Mouse (Mus musculus) regulatory T cell (primary cell): ENCODE measurements around the gene Ak9.

ENCODE experiments used
- in situ Hi-C: fragments of 300-600 bp; cut with MboI, MseI; formaldehyde crosslinking; loops from one replicate; pipeline ENCODE4 v1.15.1; 2025; ENCODE audit warnings: high pct_unique_total_duplicates

The Ak9 gene

GRCm38 (mm10) chr10:41450137-41450670 is 146.4 kb downstream of the Ak9 start, which contains the start of gene Zbtb24:
TSS of gene Zbtb24 (plus strand) at chr10:41450383.
- in situ Hi-C loops = loop anchor here (5.0 kb wide), 1 partner anchor 37 kb away; no protein-coding TSS in a partner anchor

GRCm38 (mm10) chr10:41450780-41451522 is 147.2 kb downstream of the Ak9 start:
- in situ Hi-C loops = loop anchor here (5.0 kb wide), 1 partner anchor 36 kb away; no protein-coding TSS in a partner anchor

GRCm38 (mm10) chr10:41451656-41452055 is 147.9 kb downstream of the Ak9 start:
- in situ Hi-C loops = loop anchor here (5.0 kb wide), 1 partner anchor 36 kb away; no protein-coding TSS in a partner anchor

- in situ Hi-C loops = loop anchor here (5.0 kb wide), 1 partner anchor 35 kb away; no protein-coding TSS in a partner anchor
These were observed 149.0 kb downstream of the Ak9 start for GRCm38 (mm10) chr10:41452791-41453190.

GRCm38 (mm10) chr10:41459990-41460389 is 156.2 kb downstream of the Ak9 start:
- in situ Hi-C loops = no loop called here

- in situ Hi-C loops = no loop called here
These were observed 156.7 kb downstream of the Ak9 start for GRCm38 (mm10) chr10:41460501-41460900.

GRCm38 (mm10) chr10:41461057-41461722 is 157.4 kb downstream of the Ak9 start:
- in situ Hi-C loops = no loop called here

- in situ Hi-C loops = no loop called here
These were observed 160.7 kb downstream of the Ak9 start for GRCm38 (mm10) chr10:41464401-41464955.

- in situ Hi-C loops = no loop called here
These were observed 163.5 kb downstream of the Ak9 start for GRCm38 (mm10) chr10:41467325-41467724.

GRCm38 (mm10) chr10:41470693-41471092 is 166.9 kb downstream of the Ak9 start:
- in situ Hi-C loops = loop anchor here (10.0 kb wide), 1 partner anchor 1216 kb away; the partner anchor contains the start of gene Gtf3c6

- in situ Hi-C loops = loop anchor here (10.0 kb wide), 1 partner anchor 1218 kb away; the partner anchor contains the start of gene Gtf3c6
These were observed 168.8 kb downstream of the Ak9 start for GRCm38 (mm10) chr10:41472534-41472933.

GRCm38 (mm10) chr10:41472962-41473481 is 169.2 kb downstream of the Ak9 start:
- in situ Hi-C loops = loop anchor here (10.0 kb wide), 1 partner anchor 1218 kb away; the partner anchor contains the start of gene Gtf3c6

- in situ Hi-C loops = loop anchor here (10.0 kb wide), 1 partner anchor 1219 kb away; the partner anchor contains the start of gene Gtf3c6
These were observed 170.1 kb downstream of the Ak9 start for GRCm38 (mm10) chr10:41473782-41474468.

- in situ Hi-C loops = loop anchor here (5.0 to 10.0 kb wide), 2 partner anchors 173 to 1220 kb away; partner anchors contain the start of genes Ak9, Fig4 and Gtf3c6
These were observed 171.2 kb downstream of the Ak9 start for GRCm38 (mm10) chr10:41474981-41475391.

GRCm38 (mm10) chr10:41476171-41477017 is 172.6 kb downstream of the Ak9 start, which contains the start of gene Mical1:
TSS of gene Mical1 (plus strand) at chr10:41476314.
- in situ Hi-C loops = loop anchor here (5.0 to 10.0 kb wide), 2 partner anchors 174 to 1222 kb away; partner anchors contain the start of genes Ak9, Fig4 and Gtf3c6

- in situ Hi-C loops = loop anchor here (5.0 to 10.0 kb wide), 2 partner anchors 175 to 1222 kb away; partner anchors contain the start of genes Ak9, Fig4 and Gtf3c6
These were observed 173.2 kb downstream of the Ak9 start for GRCm38 (mm10) chr10:41477018-41477277.

- in situ Hi-C loops = loop anchor here (5.0 to 10.0 kb wide), 2 partner anchors 175 to 1223 kb away; partner anchors contain the start of genes Ak9, Fig4 and Gtf3c6
These were observed 173.8 kb downstream of the Ak9 start for GRCm38 (mm10) chr10:41477278-41478181.

- in situ Hi-C loops = loop anchor here (5.0 to 10.0 kb wide), 3 partner anchors 178 to 1225 kb away; partner anchors contain the start of genes Ak9, Fig4, Foxo3 and Gtf3c6
These were observed 176.2 kb downstream of the Ak9 start for GRCm38 (mm10) chr10:41479961-41480360.
